Mouse (Mus musculus): ENCODE measurements around the gene Slc12a9.

- TF ChIP-seq ZNF384 (IDR thresholded peaks at IDR 0.05; ENCODE audit: low read depth, low read length): peak; percentile 91
- no peak for TF ChIP-seq ZC3H11A (IDR thresholded peaks at IDR 0.05; ENCODE audit: borderline replicate concordance, low read depth, low read length)
- TF ChIP-seq CHD2 (IDR thresholded peaks at IDR 0.05; ENCODE audit: low read depth, low read length): no peak
Measured at GRCm38 (mm10) chr5:137338256-137338655, 4.9 kb upstream of the Slc12a9 start.

All from ES-E14 (cell line).